Mouse (Mus musculus) MEL (cell line): ENCODE results near the gene Nell2. TPM values are rescaled to one million over a fixed set of nuclear protein-coding genes. Genes with fewer than 3 reads are reported as not detected.

Experiments
- DNase-seq: peaks from one replicate; pipeline ENCODE4 v3.0.0; 2011; ENCODE audit warnings: low read depth, low spot score
- H3K27ac ChIP-seq: 2 replicates; pipeline ENCODE4 v1.5.1; 2012; ENCODE audit warnings: low read depth, mild to moderate bottlenecking, control low read depth, low read length, moderate library complexity; ENCODE audit not compliant: control insufficient read depth
- H3K27me3 ChIP-seq, 2 experiments: fragments of 150-350 bp in 1 of 2; sonication (generic) in 1 of 2; 2 replicates each; pipeline ENCODE4 v1.6.1; 2012; ENCODE audit warnings: low read length in 2 of 2, mild to moderate bottlenecking in 2 of 2, improper control_type of control experiment in 1 of 2, moderate library complexity in 1 of 2; ENCODE audit not compliant: insufficient read depth in 2 of 2, control insufficient read depth in 1 of 2
- H3K36me3 ChIP-seq, 2 experiments: 2 replicates each; pipeline ENCODE4 v1.6.1; 2012 to 2014; ENCODE audit warnings: low read length in 2 of 2, improper control_type of control experiment in 1 of 2, inconsistent platforms in 1 of 2, mild to moderate bottlenecking in 1 of 2; ENCODE audit not compliant: insufficient read depth in 2 of 2, control insufficient read depth in 1 of 2
- H3K4me1 ChIP-seq, 2 experiments: fragments of 150-350 bp in 1 of 2; sonication (generic) in 1 of 2; 2 replicates each; pipeline ENCODE4 v1.6.1; 2012; ENCODE audit warnings: low read length in 2 of 2, improper control_type of control experiment in 1 of 2, mild to moderate bottlenecking in 1 of 2; ENCODE audit not compliant: insufficient read depth in 2 of 2, control insufficient read depth in 1 of 2
- H3K4me3 ChIP-seq, 2 experiments: fragments of 150-350 bp in 1 of 2; sonication (generic) in 1 of 2; 2 replicates each; pipeline ENCODE4 v1.5.1; 2012; ENCODE audit warnings: low read depth in 2 of 2, low read length in 2 of 2, mild to moderate bottlenecking in 2 of 2, moderate library complexity in 2 of 2, control low read depth in 1 of 2, improper control_type of control experiment in 1 of 2; ENCODE audit not compliant: control insufficient read depth in 1 of 2, insufficient read depth in 1 of 2
- H3K79me2 ChIP-seq: 2 replicates; pipeline ENCODE4 v1.6.1; 2012; ENCODE audit warnings: mild to moderate bottlenecking, low read length, moderate library complexity; ENCODE audit not compliant: control insufficient read depth, poor library complexity, insufficient read depth
- H3K9ac ChIP-seq: 2 replicates; pipeline ENCODE4 v1.6.1; 2012; ENCODE audit warnings: low read depth, mild to moderate bottlenecking, control low read depth, low read length, moderate library complexity; ENCODE audit not compliant: control insufficient read depth, poor library complexity, severe bottlenecking
- H3K9me3 ChIP-seq: fragments of 150-350 bp; sonication (generic); replicated peaks from 2 replicates; pipeline ENCODE4 v1.6.1; 2012; ENCODE audit warnings: mild to moderate bottlenecking, low read length, improper control_type of control experiment, moderate library complexity; ENCODE audit not compliant: insufficient read depth
- CHD1 ChIP-seq: IDR thresholded peaks from 2 replicates; pipeline ENCODE4 v1.6.1; 2012; ENCODE audit warnings: low read depth, mild to moderate bottlenecking, inconsistent platforms, low read length, improper control_type of control experiment
- E2F4 ChIP-seq: IDR thresholded peaks from 2 replicates; pipeline ENCODE4 v1.6.1; 2011; ENCODE audit warnings: low read depth, low read length, improper control_type of control experiment, borderline replicate concordance
- KAT2A ChIP-seq: conservative IDR thresholded peaks from 2 replicates; pipeline ENCODE4 v1.6.1; 2012; ENCODE audit warnings: low read depth, low read length, improper control_type of control experiment, inconsistent platforms
- MYC ChIP-seq: IDR thresholded peaks from 2 replicates; pipeline ENCODE4 v1.6.1; 2011; ENCODE audit warnings: low read depth, mild to moderate bottlenecking, low read length, improper control_type of control experiment, moderate library complexity
- NELFE ChIP-seq: IDR thresholded peaks from 2 replicates; pipeline ENCODE4 v1.6.1; 2011; ENCODE audit warnings: low read depth, low read length, improper control_type of control experiment
- POLR2AphosphoS2 ChIP-seq: IDR thresholded peaks from 2 replicates; pipeline ENCODE4 v1.6.1; 2011; ENCODE audit warnings: low read length, improper control_type of control experiment
- POLR2AphosphoS5 ChIP-seq: IDR thresholded peaks from 2 replicates; pipeline ENCODE4 v1.6.1; 2012; ENCODE audit warnings: low read depth, borderline replicate concordance, mild to moderate bottlenecking, inconsistent platforms, low read length, moderate library complexity, mixed read lengths
- RAD21 ChIP-seq: IDR thresholded peaks from 2 replicates; pipeline ENCODE4 v1.6.1; 2011; ENCODE audit warnings: mild to moderate bottlenecking, low read depth, low read length, improper control_type of control experiment
- TCF12 ChIP-seq: IDR thresholded peaks from 2 replicates; pipeline ENCODE4 v1.6.1; 2014; ENCODE audit warnings: low read depth, mild to moderate bottlenecking, inconsistent platforms, low read length, improper control_type of control experiment, moderate library complexity
- UBTF ChIP-seq: IDR thresholded peaks from 2 replicates; pipeline ENCODE4 v1.6.1; 2012; ENCODE audit warnings: low read depth, mild to moderate bottlenecking, inconsistent platforms, low read length, improper control_type of control experiment, moderate library complexity, borderline replicate concordance; ENCODE audit not compliant: insufficient read depth
- USF1 ChIP-seq: IDR thresholded peaks from 2 replicates; pipeline ENCODE4 v1.6.1; 2014; ENCODE audit warnings: low read depth, mild to moderate bottlenecking, inconsistent platforms, low read length, improper control_type of control experiment, moderate library complexity
- ZC3H11A ChIP-seq: IDR thresholded peaks from 2 replicates; pipeline ENCODE4 v1.6.1; 2012; ENCODE audit warnings: low read depth, mild to moderate bottlenecking, inconsistent platforms, low read length, improper control_type of control experiment
- ZKSCAN1 ChIP-seq: IDR thresholded peaks from 2 replicates; pipeline ENCODE4 v1.6.1; 2012; ENCODE audit warnings: low read depth, mild to moderate bottlenecking, inconsistent platforms, low read length, improper control_type of control experiment, moderate library complexity
- ZNF384 ChIP-seq: IDR thresholded peaks from 2 replicates; pipeline ENCODE4 v1.6.1; 2012; ENCODE audit warnings: low read depth, mild to moderate bottlenecking, inconsistent platforms, low read length, improper control_type of control experiment
- polyA plus RNA-seq, 2 experiments: library from polyadenylated mRNA; stranded (reverse) in 1 of 2; unstranded in 1 of 2; fragments of >175 nt in 1 of 2; fragments of >200 nt in 1 of 2; gene quantifications; 2 replicates each; pipeline versions ENCODE4 v1.2.1 to v1.2.4; 2012; ENCODE audit warnings: low replicate concordance in 2 of 2, low read depth in 1 of 2; ENCODE audit not compliant: insufficient read length in 2 of 2, insufficient read depth in 1 of 2, missing spikeins in 1 of 2
- total RNA-seq: library from RNA; depleted of rRNA; stranded (reverse); fragments of 300-350 nt; gene quantifications from 2 replicates; pipeline ENCODE4 v1.2.3, GENCODE M21; 2012

The Nell2 gene
- total and polyA plus RNA-seq, 3 experiments: not detected

DNA sequence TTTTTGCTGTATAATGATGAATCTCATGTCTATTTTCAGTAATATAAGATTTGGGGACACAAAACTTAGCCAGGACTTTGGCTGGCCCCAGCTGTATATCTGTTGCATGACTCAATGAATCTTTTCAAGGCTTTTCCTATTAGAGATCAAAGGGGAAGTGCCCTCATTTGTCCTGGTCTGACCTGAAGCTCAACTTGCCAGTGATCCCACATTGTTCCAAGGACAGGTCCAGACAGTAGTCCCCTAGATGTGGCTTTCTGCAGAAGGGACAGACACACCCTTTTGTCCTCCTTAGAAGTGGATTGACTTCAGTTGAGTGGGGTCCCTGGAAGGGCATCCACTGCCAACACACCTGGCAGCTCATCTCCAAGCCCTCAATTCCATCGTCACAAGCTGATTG is 173.6 kb downstream of the Nell2 start:
- Histone ChIP-seq H3K9ac (no peak overlapping the region), H3K27me3 (no peaks in the 10 kb centered on the region), H3K9me3 (no peaks in the 10 kb centered on the region; the same call in 1 of the 2 replicates), H3K27ac (no peak overlapping the region), H3K36me3 (no peaks in the 10 kb centered on the region), H3K4me1 (no peaks in the 10 kb centered on the region), H3K4me3 (no peak overlapping the region), H3K79me2 (no peaks in the 10 kb centered on the region)
- no peak for TF ChIP-seq ZKSCAN1
- no peak for TF ChIP-seq NELFE
- TF ChIP-seq E2F4: no peak
- no peak for TF ChIP-seq MYC
- no peak for TF ChIP-seq POLR2AphosphoS2
- no peak for TF ChIP-seq ZC3H11A
- TF ChIP-seq ZNF384: no peak
- no peak for TF ChIP-seq POLR2AphosphoS5
- no peak for TF ChIP-seq UBTF
- no peak for DNase-seq

GRCm38 (mm10) chr15:95334323-95335296 is 193.7 kb downstream of the Nell2 start:
- no peaks in the 10 kb centered on the region for H3K9me3 ChIP-seq
- DNase-seq: no peak
- H3K4me1 ChIP-seq: no peaks in the 10 kb centered on the region
- no peaks in the 10 kb centered on the region for H3K79me2 ChIP-seq
- H3K4me3 ChIP-seq: no peak overlapping the region
- H3K36me3 ChIP-seq: no peaks in the 10 kb centered on the region
- no peak for TF ChIP-seq KAT2A
- no peak for TF ChIP-seq POLR2AphosphoS2
- no peak for TF ChIP-seq USF1
- no peaks in the 10 kb centered on the region for H3K27me3 ChIP-seq
- H3K9ac ChIP-seq: no peak overlapping the region
- no peak overlapping the region for H3K27ac ChIP-seq

- H3K36me3 ChIP-seq: no peaks in the 10 kb centered on the region
- no peaks in the 10 kb centered on the region for H3K9me3 ChIP-seq
- no peaks in the 10 kb centered on the region for H3K4me1 ChIP-seq
- H3K27ac ChIP-seq: no peak overlapping the region
- no peak for TF ChIP-seq RAD21
- no peak for TF ChIP-seq NELFE
- no peak for TF ChIP-seq CHD1
- no peak for TF ChIP-seq TCF12
- TF ChIP-seq, all 39 proteins: peak for 0
- no peaks in the 10 kb centered on the region for H3K79me2 ChIP-seq
- H3K27me3 ChIP-seq: no peaks in the 10 kb centered on the region
- H3K4me3 ChIP-seq: no peak overlapping the region
- H3K9ac ChIP-seq: no peak overlapping the region
- DNase-seq: no peak
Measured at GRCm38 (mm10) chr15:95333229-95333628, 195.1 kb downstream of the Nell2 start.
